13 mouse cellular contexts compared by ENCODE assay signal in genomic region chr11:100386586-100386985, GRCm38 (mm10). TPM values are rescaled to one million over a fixed set of nuclear protein-coding genes. Genes with fewer than 3 reads are reported as not detected.
DNase-seq lines count a peak whose midpoint lies in the region; ATAC-seq lines count a peak whose summit lies in the region.
"Had no signal": no experiment of that assay in that cellular context is flagged by ENCODE, and none has a peak within 500 bp of the region (broad histone marks: within the 10 kb centered on the region; RNA-seq: fewer than 3 reads in every experiment).

No protein-coding gene starts in this region.

- H3K9ac ChIP-seq in lung, embryonic 16.5 days (ENCODE audit: low read length) = no peak overlapping the region; the same call in 1 of the 2 replicates
- no peak overlapping the region for H3K9ac ChIP-seq in forebrain, embryonic 15.5 days (replicated peaks)
- no peak overlapping the region for H3K9ac ChIP-seq in forebrain, embryonic 11.5 days (ENCODE audit: low read length)

- peaks cover 56% of the 10 kb centered on the region for H3K4me1 ChIP-seq in lung, embryonic 16.5 days (replicated peaks; ENCODE audit: control insufficient read depth, insufficient read depth, low read length)
- peaks cover 5% of the 10 kb centered on the region for H3K4me1 ChIP-seq in forebrain, embryonic 15.5 days
- no peaks in the 10 kb centered on the region for H3K4me1 ChIP-seq in forebrain, embryonic 11.5 days (replicated peaks; ENCODE audit: control insufficient read depth, insufficient read depth, low read length)

- H3K4me2 ChIP-seq in lung, embryonic 16.5 days (ENCODE audit: low read depth, low read length) = peak overlapping the region; percentile 40
- no peak overlapping the region for H3K4me2 ChIP-seq in forebrain, embryonic 15.5 days (replicated peaks)
- H3K4me2 ChIP-seq in forebrain, embryonic 11.5 days (ENCODE audit: low read depth, low read length, severe bottlenecking) = no peak overlapping the region

- no peaks in the 10 kb centered on the region for H3K9me3 ChIP-seq in lung, embryonic 16.5 days (ENCODE audit: control insufficient read depth, low read length)
- no peaks in the 10 kb centered on the region for H3K9me3 ChIP-seq in forebrain, embryonic 15.5 days
- H3K9me3 ChIP-seq in forebrain, embryonic 11.5 days (ENCODE audit: control insufficient read depth, low read length) = no peaks in the 10 kb centered on the region

- ATAC-seq in lung, embryonic 16.5 days (ENCODE audit: low read depth) = peak; percentile 66
- ATAC-seq in forebrain, embryonic 15.5 days (replicated peaks) = no peak
- ATAC-seq in forebrain, embryonic 11.5 days (replicated peaks; ENCODE audit: low FRiP score) = no peak
- ATAC-seq: Patski had no signal

- H3K27ac ChIP-seq in lung, embryonic 16.5 days (ENCODE audit: low read length) = peak overlapping the region; percentile 92
- H3K27ac ChIP-seq in forebrain, embryonic 15.5 days (replicated peaks) = no peak overlapping the region
- H3K27ac ChIP-seq in forebrain, embryonic 11.5 days (ENCODE audit: low read depth, low read length) = no peak overlapping the region

- no peaks in the 10 kb centered on the region for H3K27me3 ChIP-seq in lung, embryonic 16.5 days (ENCODE audit: control insufficient read depth, insufficient read depth, low read depth, low read length)
- H3K27me3 ChIP-seq in forebrain, embryonic 15.5 days = no peaks in the 10 kb centered on the region
- no peaks in the 10 kb centered on the region for H3K27me3 ChIP-seq in forebrain, embryonic 11.5 days (ENCODE audit: control insufficient read depth, insufficient read depth, low read length)
- H3K27me3 ChIP-seq: Patski had no signal

- 47% methylated on average over 5 of the region's 5 CpGs for WGBS in lung, embryonic 16.5 days
- WGBS in forebrain, embryonic 15.5 days = 51% methylated on average over 5 of the region's 5 CpGs
- 49% methylated on average over 5 of the region's 5 CpGs for WGBS in forebrain, embryonic 11.5 days

- no peak overlapping the region for H3K4me3 ChIP-seq in lung, embryonic 16.5 days (ENCODE audit: low read length)
- no peak overlapping the region for H3K4me3 ChIP-seq in forebrain, embryonic 15.5 days
- H3K4me3 ChIP-seq in forebrain, embryonic 11.5 days (ENCODE audit: low read depth, low read length) = no peak overlapping the region
- H3K4me3 ChIP-seq: myocyte had no signal

- DNase-seq in ES-CJ7 (ENCODE audit: low read depth, low spot score) (peak; percentile 90), ZHBTc4 (ENCODE audit: low read depth, low spot score) (peak; percentile 92)
- DNase-seq in kidney, adult 8-10 months = peak; percentile 62 to 79
- no peak for DNase-seq in gastrocnemius, postnatal 25 days
- DNase-seq in forebrain, embryonic 11.5 days (ENCODE audit: low spot score) = no peak
- DNase-seq: spleen, adult 18-20 months had no signal

- peaks cover 36% of the 10 kb centered on the region for H3K36me3 ChIP-seq in lung, embryonic 16.5 days (ENCODE audit: control insufficient read depth, insufficient read depth, low read length)
- H3K36me3 ChIP-seq in forebrain, embryonic 15.5 days = peaks cover 33% of the 10 kb centered on the region
- H3K36me3 ChIP-seq in forebrain, embryonic 11.5 days (ENCODE audit: control insufficient read depth, insufficient read depth, low read length) = no peaks in the 10 kb centered on the region

RNA-seq across cellular contexts. Expression of gene Jup, which starts 11.0 kb away (rescaled TPM):
- polyA plus RNA-seq in lung, embryonic 16.5 days (2015; fragmentation: Nextera tagmentation; extraction: Ambion mirVana) = 165 and 167 TPM in 2 replicates
- 51.4 and 55.4 TPM in 2 replicates for polyA plus RNA-seq in forebrain, embryonic 15.5 days (2015; fragmentation: Nextera tagmentation; extraction: Ambion mirVana)
- 10 to 100 TPM; 72.0 to 79.8 TPM for total RNA-seq in gastrocnemius, postnatal 25 days (2021)
- 33.3 and 35.5 TPM in 2 replicates for polyA plus RNA-seq in forebrain, embryonic 11.5 days (2014; fragmentation: Nextera tagmentation; extraction: Ambion mirVana)

RNA-seq across cellular contexts. Expression of gene P3h4, which starts 28.1 kb away (rescaled TPM):
- polyA plus RNA-seq in lung, embryonic 16.5 days (2015; fragmentation: Nextera tagmentation; extraction: Ambion mirVana) = 68.3 and 68.8 TPM in 2 replicates
- polyA plus RNA-seq in forebrain, embryonic 15.5 days (2015; fragmentation: Nextera tagmentation; extraction: Ambion mirVana) = 13.5 and 14.4 TPM in 2 replicates
- 1 to 10 TPM; 4.3 to 5.1 TPM for total RNA-seq in gastrocnemius, postnatal 25 days (2021)
- polyA plus RNA-seq in forebrain, embryonic 11.5 days (2014; fragmentation: Nextera tagmentation; extraction: Ambion mirVana) = 17.8 and 18.9 TPM in 2 replicates

RNA-seq across cellular contexts. Expression of gene Fkbp10, which starts 28.9 kb away (rescaled TPM):
- 148 and 152 TPM in 2 replicates for polyA plus RNA-seq in lung, embryonic 16.5 days (2015; fragmentation: Nextera tagmentation; extraction: Ambion mirVana)
- polyA plus RNA-seq in forebrain, embryonic 15.5 days (2015; fragmentation: Nextera tagmentation; extraction: Ambion mirVana) = 16.9 and 17.3 TPM in 2 replicates
- total RNA-seq in gastrocnemius, postnatal 25 days (2021) = 1 to 10 TPM; 7.5 to 10.0 TPM
- 36.6 and 41.2 TPM in 2 replicates for polyA plus RNA-seq in forebrain, embryonic 11.5 days (2014; fragmentation: Nextera tagmentation; extraction: Ambion mirVana)

RNA-seq across cellular contexts. Expression of gene Hap1, which starts 30.7 kb away (rescaled TPM):
- polyA plus RNA-seq in lung, embryonic 16.5 days (2015; fragmentation: Nextera tagmentation; extraction: Ambion mirVana) = 19.2 and 19.7 TPM in 2 replicates
- polyA plus RNA-seq in forebrain, embryonic 15.5 days (2015; fragmentation: Nextera tagmentation; extraction: Ambion mirVana) = 94.7 and 128 TPM in 2 replicates
- total RNA-seq in gastrocnemius, postnatal 25 days (2021) = under 1 TPM; 0.27 to 0.28 TPM
- 39.0 and 46.1 TPM in 2 replicates for polyA plus RNA-seq in forebrain, embryonic 11.5 days (2014; fragmentation: Nextera tagmentation; extraction: Ambion mirVana)

RNA-seq across cellular contexts. Expression of gene Gast, which starts 52.4 kb away (rescaled TPM):
- not detected in 2 replicates for polyA plus RNA-seq in lung, embryonic 16.5 days (2015; fragmentation: Nextera tagmentation; extraction: Ambion mirVana)
- polyA plus RNA-seq in forebrain, embryonic 15.5 days (2015; fragmentation: Nextera tagmentation; extraction: Ambion mirVana) = 0.57 and 0.78 TPM in 2 replicates
- total RNA-seq in gastrocnemius, postnatal 25 days (2021) = not detected
- polyA plus RNA-seq in forebrain, embryonic 11.5 days (2014; fragmentation: Nextera tagmentation; extraction: Ambion mirVana) = 0.69 and 0.79 TPM in 2 replicates
- total RNA-seq: layer of hippocampus, postnatal 10 days had no signal
- polyA plus RNA-seq: gonadal fat pad, adult 2 months; liver, embryonic 16.5 days; myocyte; Patski had no signal

Comparison
In these comparisons a context has a peak if more than half of its experiments do, and no peak if none do; other contexts are left out.
1. DNase-seq: peak in ES-CJ7 (single experiment), ZHBTc4 (single experiment) and kidney, adult 8-10 months (2 of 2); none in gastrocnemius, postnatal 25 days (single experiment) and forebrain, embryonic 11.5 days (single experiment).